Mouse (Mus musculus) lung, embryonic 16.5 days (tissue): ENCODE measurements around the gene Depdc1b. TPM values are rescaled to one million over a fixed set of nuclear protein-coding genes. Genes with fewer than 3 reads are reported as not detected.

ENCODE experiments used
- ATAC-seq: fragments of 200-750 bp; cut with Nextera tagmentation; 2 replicates; pipeline ENCODE4 v1.8.0; 2017; ENCODE audit warnings: low read depth, mild to moderate bottlenecking, moderate library complexity
- H3K27ac ChIP-seq: fragments of 300-500 bp; sonication (generic); 2 replicates; pipeline ENCODE4 v1.5.1; 2014; ENCODE audit warnings: mild to moderate bottlenecking, control low read depth, low read length
- H3K27me3 ChIP-seq: fragments of 300-500 bp; sonication (generic); 2 replicates; pipeline ENCODE4 v1.6.1; 2014; ENCODE audit warnings: low read depth, low read length, mixed read lengths; ENCODE audit not compliant: control insufficient read depth, insufficient read depth
- H3K36me3 ChIP-seq: fragments of 300-500 bp; sonication (generic); 2 replicates; pipeline ENCODE4 v1.6.1; 2014; ENCODE audit warnings: low read length; ENCODE audit not compliant: control insufficient read depth, insufficient read depth
- H3K4me1 ChIP-seq: fragments of 300-500 bp; sonication (generic); replicated peaks from 2 replicates; pipeline ENCODE4 v1.6.1; 2014; ENCODE audit warnings: low read length, mixed read lengths; ENCODE audit not compliant: control insufficient read depth, insufficient read depth
- H3K4me2 ChIP-seq: fragments of 300-500 bp; sonication (generic); 2 replicates; pipeline ENCODE4 v1.6.1; 2014; ENCODE audit warnings: low read depth, low read length, control low read depth
- H3K4me3 ChIP-seq: fragments of 300-500 bp; sonication (generic); 2 replicates; pipeline ENCODE4 v1.5.1; 2014; ENCODE audit warnings: mild to moderate bottlenecking, low read length, control low read depth
- H3K9ac ChIP-seq: fragments of 300-500 bp; sonication (generic); 2 replicates; pipeline ENCODE4 v1.6.1; 2014; ENCODE audit warnings: low read length, control low read depth
- H3K9me3 ChIP-seq: fragments of 300-500 bp; sonication (generic); 2 replicates; pipeline ENCODE4 v1.6.1; 2016; ENCODE audit warnings: low read length; ENCODE audit not compliant: control insufficient read depth
- WGBS: fragments of 180-500 bp; shearing (Covaris S2); extraction: QIAGEN DNeasy Blood & Tissue Kit; methylation state at CpG from one replicate; pipeline ENCODE4 v1.1.7; 2014; 5-methylcytosine and 5-hydroxymethylcytosine counted together
- polyA plus RNA-seq: library from polyadenylated mRNA; unstranded; fragments of >200 nt; fragmentation: Nextera tagmentation; extraction: Ambion mirVana; gene quantifications from 2 replicates; pipeline ENCODE4 v1.2.1, GENCODE M21; 2015

The Depdc1b gene
- polyA plus RNA-seq, 1 experiment from 2014 or later, result 14.3 TPM

GRCm38 (mm10) chr13:108302957-108303675 is 13.0 kb upstream of the Depdc1b start:
- no peak for ATAC-seq
- H3K36me3 ChIP-seq, result no peaks in the 10 kb centered on the region
- WGBS, result 66% methylated on average over 7 of the region's 7 CpGs
- H3K9me3 ChIP-seq, result no peaks in the 10 kb centered on the region
- H3K27ac ChIP-seq, result no peak overlapping the region
- H3K4me1 ChIP-seq, result peaks cover 6% of the 10 kb centered on the region; the same call in 1 of the 2 replicates
- H3K4me2 ChIP-seq, result no peak overlapping the region
- H3K4me3 ChIP-seq, result no peak overlapping the region
- H3K27me3 ChIP-seq, result no peaks in the 10 kb centered on the region
- H3K9ac ChIP-seq, result no peak overlapping the region

GRCm38 (mm10) chr13:108303841-108304240 is 12.3 kb upstream of the Depdc1b start:
- Histone ChIP-seq H3K4me2 (no peak overlapping the region), H3K4me3 (no peak overlapping the region), H3K4me1 (peaks cover 6% of the 10 kb centered on the region; the same call in 1 of the 2 replicates), H3K27me3 (no peaks in the 10 kb centered on the region), H3K9me3 (no peaks in the 10 kb centered on the region), H3K36me3 (no peaks in the 10 kb centered on the region), H3K27ac (no peak overlapping the region), H3K9ac (no peak overlapping the region)
- no peak for ATAC-seq
- WGBS, result 48% methylated on average over 1 of the region's 1 CpGs

- Histone ChIP-seq H3K4me2 (no peak overlapping the region), H3K4me3 (no peak overlapping the region), H3K9ac (no peak overlapping the region), H3K27ac (no peak overlapping the region), H3K27me3 (no peaks in the 10 kb centered on the region), H3K4me1 (peaks cover 6% of the 10 kb centered on the region; the same call in 1 of the 2 replicates), H3K36me3 (no peaks in the 10 kb centered on the region), H3K9me3 (no peaks in the 10 kb centered on the region)
- 20% methylated on average over 2 of the region's 2 CpGs for whole genome bisulfite sequencing
- no peak for ATAC-seq
These were observed 11.5 kb upstream of the Depdc1b start for GRCm38 (mm10) chr13:108304680-108305079.

GRCm38 (mm10) chr13:108316487-108316903 is 363 bp downstream of the Depdc1b start:
- Histone ChIP-seq H3K4me3 (peak overlapping the region; percentile 85), H3K9me3 (no peaks in the 10 kb centered on the region), H3K27me3 (no peaks in the 10 kb centered on the region), H3K27ac (peak overlapping the region; percentile 75), H3K4me1 (peaks cover 16% of the 10 kb centered on the region), H3K36me3 (no peaks in the 10 kb centered on the region), H3K4me2 (peak overlapping the region; percentile 95), H3K9ac (peak overlapping the region; percentile 83)
- WGBS, result 0% methylated on average over 32 of the region's 32 CpGs
- peak; percentile 65 for ATAC-seq

GRCm38 (mm10) chr13:108317414-108317813 is 1.3 kb downstream of the Depdc1b start:
- 83% methylated on average over 2 of the region's 2 CpGs for WGBS
- Histone ChIP-seq H3K27me3 (no peaks in the 10 kb centered on the region), H3K9ac (peak overlapping the region; percentile 83), H3K4me1 (peaks cover 16% of the 10 kb centered on the region), H3K4me2 (peak overlapping the region; percentile 95), H3K27ac (no peak overlapping the region), H3K4me3 (peak overlapping the region; percentile 85), H3K9me3 (no peaks in the 10 kb centered on the region), H3K36me3 (no peaks in the 10 kb centered on the region)
- no peak for ATAC-seq

GRCm38 (mm10) chr13:108319028-108319427 is 2.9 kb downstream of the Depdc1b start:
- Histone ChIP-seq H3K4me1 (peaks cover 16% of the 10 kb centered on the region), H3K36me3 (no peaks in the 10 kb centered on the region; the same call in 1 of the 2 replicates)

GRCm38 (mm10) chr13:108320216-108320615 is 4.1 kb downstream of the Depdc1b start:
- 86% methylated on average over 8 of the region's 8 CpGs for WGBS
- ATAC-seq, result no peak
- no peak overlapping the region for H3K4me2 ChIP-seq
- H3K4me1 ChIP-seq, result peaks cover 15% of the 10 kb centered on the region
- H3K9me3 ChIP-seq, result no peaks in the 10 kb centered on the region
- H3K36me3 ChIP-seq, result no peaks in the 10 kb centered on the region; the same call in 1 of the 2 replicates
- no peaks in the 10 kb centered on the region for H3K27me3 ChIP-seq
- H3K27ac ChIP-seq, result no peak overlapping the region
- no peak overlapping the region for H3K4me3 ChIP-seq
- no peak overlapping the region for H3K9ac ChIP-seq

More at GRCm38 (mm10) chr13:108319028-108319427, 2.9 kb downstream of the Depdc1b start:
- no peaks in the 10 kb centered on the region for H3K9me3 ChIP-seq
- H3K4me3 ChIP-seq, result no peak overlapping the region
- ATAC-seq, result no peak
- H3K4me2 ChIP-seq, result no peak overlapping the region
- no peaks in the 10 kb centered on the region for H3K27me3 ChIP-seq
- H3K9ac ChIP-seq, result no peak overlapping the region
- 93% methylated on average over 8 of the region's 8 CpGs for WGBS
- no peak overlapping the region for H3K27ac ChIP-seq

GRCm38 (mm10) chr13:108322466-108322865 is 6.3 kb downstream of the Depdc1b start:
- WGBS, result 89% methylated on average over 2 of the region's 2 CpGs

GRCm38 (mm10) chr13:108323317-108323716 is 7.2 kb downstream of the Depdc1b start:
- Histone ChIP-seq H3K4me3 (no peak overlapping the region), H3K36me3 (no peaks in the 10 kb centered on the region; the same call in 1 of the 2 replicates), H3K27me3 (no peaks in the 10 kb centered on the region), H3K9me3 (no peaks in the 10 kb centered on the region), H3K27ac (no peak overlapping the region), H3K4me2 (no peak overlapping the region), H3K9ac (no peak overlapping the region), H3K4me1 (no peaks in the 10 kb centered on the region)
- ATAC-seq, result no peak
- 87% methylated on average over 2 of the region's 2 CpGs for WGBS

More at GRCm38 (mm10) chr13:108322466-108322865, 6.3 kb downstream of the Depdc1b start:
- no peak for ATAC-seq
- H3K27me3 ChIP-seq, result no peaks in the 10 kb centered on the region
- H3K9me3 ChIP-seq, result no peaks in the 10 kb centered on the region
- no peaks in the 10 kb centered on the region; the same call in 1 of the 2 replicates for H3K36me3 ChIP-seq
- H3K4me2 ChIP-seq, result no peak overlapping the region
- H3K27ac ChIP-seq, result no peak overlapping the region
- no peak overlapping the region for H3K4me3 ChIP-seq
- no peak overlapping the region for H3K9ac ChIP-seq
- H3K4me1 ChIP-seq, result no peaks in the 10 kb centered on the region; the same call in 1 of the 2 replicates
